Mouse (Mus musculus) ES-CJ7 (cell line): Measurements from ENCODE around the gene Got1.
"Not testable (repeated sequence)": the region's sequence is repeated elsewhere in the genome, so short reads cannot be mapped to it uniquely, and the experiment has no call there.

Experiments used
- DNase-seq: peaks from one replicate; pipeline ENCODE4 v3.0.0; 2011; ENCODE audit warnings: low read depth, low spot score

Gene Got1

DNA sequence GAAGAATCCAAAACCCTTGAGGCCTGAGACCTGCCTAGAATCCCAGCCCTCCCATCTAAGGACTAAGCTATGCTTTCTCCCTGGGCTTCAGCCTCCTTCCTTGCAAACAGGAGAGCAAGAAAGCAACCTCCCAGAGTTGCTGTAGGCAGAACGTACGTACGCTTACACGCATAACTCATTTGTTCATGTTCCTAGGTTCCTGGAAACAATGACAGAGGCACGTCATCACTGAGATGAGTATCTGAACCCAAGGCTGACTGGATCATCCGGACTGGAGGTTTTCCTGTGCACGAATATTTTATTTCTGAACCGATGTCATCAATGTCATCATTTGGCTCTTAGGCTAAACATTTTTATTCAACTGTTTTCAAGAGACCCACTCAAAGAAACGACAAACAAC lies 2.4 kb downstream of the Got1 start:
- no peak for DNase-seq

GRCm38 (mm10) chr19:43521362-43521761 lies 3.0 kb downstream of the Got1 start:
- no peak for DNase-seq

DNA sequence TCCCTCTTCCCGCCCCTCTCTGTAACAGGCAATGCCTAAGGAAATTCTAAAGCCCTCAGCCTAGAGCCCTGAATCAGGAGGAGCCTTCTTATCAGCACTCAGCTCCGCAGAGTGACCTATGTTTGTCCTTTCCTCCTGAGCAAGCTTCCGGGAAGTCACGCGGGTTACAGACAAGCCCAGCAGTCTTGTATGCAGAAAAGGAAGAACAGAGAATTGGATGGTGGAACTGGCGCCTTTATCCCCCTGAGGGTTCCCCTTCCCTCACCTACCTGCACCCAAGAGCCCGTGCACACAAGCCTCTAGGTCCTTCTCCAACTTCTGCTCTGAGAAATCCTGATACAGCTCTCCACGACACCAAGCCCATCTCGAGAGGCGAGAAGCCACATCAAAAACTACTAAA lies 4.0 kb downstream of the Got1 start:
- peak; percentile 91 for DNase-seq

- no peak for DNase-seq
These were observed 5.2 kb downstream of the Got1 start for GRCm38 (mm10) chr19:43519226-43519625.

GRCm38 (mm10) chr19:43518261-43518660 lies 6.1 kb downstream of the Got1 start:
- DNase-seq = no peak

- DNase-seq = no peak
These were observed 6.6 kb downstream of the Got1 start for GRCm38 (mm10) chr19:43517808-43518207.

GRCm38 (mm10) chr19:43517320-43517719 lies 7.1 kb downstream of the Got1 start:
- no peak for DNase-seq

- DNase-seq = no peak
These were observed 7.9 kb downstream of the Got1 start for GRCm38 (mm10) chr19:43516397-43517035.

GRCm38 (mm10) chr19:43515668-43516396 lies 8.6 kb downstream of the Got1 start:
- peak; percentile 50 for DNase-seq

- DNase-seq = no peak
These were observed 10.5 kb downstream of the Got1 start for GRCm38 (mm10) chr19:43513874-43514273.

GRCm38 (mm10) chr19:43511621-43512620 lies 12.5 kb downstream of the Got1 start:
- no peak for DNase-seq

GRCm38 (mm10) chr19:43510436-43511220 lies 13.8 kb downstream of the Got1 start:
- DNase-seq = peak; percentile 51

DNA sequence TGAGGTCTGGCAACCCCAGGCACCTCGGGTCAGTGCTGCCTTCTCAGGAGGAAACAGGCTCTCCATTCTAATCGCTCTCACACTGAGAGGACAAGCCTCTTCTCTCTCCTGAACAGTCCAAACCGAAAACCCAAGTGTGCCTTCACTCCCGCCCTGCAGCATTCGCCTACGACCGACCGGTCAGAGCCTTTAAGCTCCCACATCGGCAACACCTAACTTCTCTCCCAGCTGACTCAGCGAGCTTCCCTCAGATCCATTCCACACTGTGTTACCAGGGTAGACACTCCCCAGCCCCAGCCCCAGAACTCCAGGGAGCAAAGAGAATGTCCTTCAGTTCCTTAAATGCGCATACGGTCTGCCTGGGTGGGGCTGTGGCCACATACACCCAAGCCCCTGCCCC lies 19.0 kb downstream of the Got1 start:
- DNase-seq = peak; percentile 75

DNA sequence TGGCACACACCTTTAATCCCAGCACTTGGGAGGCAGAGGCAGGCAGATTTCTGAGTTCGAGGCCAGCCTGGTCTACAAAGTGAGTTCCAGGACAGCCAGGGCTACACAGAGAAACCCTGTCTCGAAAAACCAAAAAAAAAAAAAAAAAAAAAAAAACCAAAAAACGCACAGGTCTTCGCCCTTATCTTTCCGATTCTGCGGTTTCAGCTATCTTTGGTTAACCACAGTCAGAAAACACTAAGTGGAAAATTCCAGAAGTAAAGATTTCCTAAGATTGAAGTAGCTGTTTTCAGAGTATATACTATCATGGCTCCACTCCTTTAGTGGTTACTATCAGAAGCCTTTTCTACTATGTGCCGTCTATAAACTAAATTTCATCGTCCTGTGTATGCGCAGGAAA lies 20.8 kb downstream of the Got1 start:
- DNase-seq = not testable (repeated sequence)

DNA sequence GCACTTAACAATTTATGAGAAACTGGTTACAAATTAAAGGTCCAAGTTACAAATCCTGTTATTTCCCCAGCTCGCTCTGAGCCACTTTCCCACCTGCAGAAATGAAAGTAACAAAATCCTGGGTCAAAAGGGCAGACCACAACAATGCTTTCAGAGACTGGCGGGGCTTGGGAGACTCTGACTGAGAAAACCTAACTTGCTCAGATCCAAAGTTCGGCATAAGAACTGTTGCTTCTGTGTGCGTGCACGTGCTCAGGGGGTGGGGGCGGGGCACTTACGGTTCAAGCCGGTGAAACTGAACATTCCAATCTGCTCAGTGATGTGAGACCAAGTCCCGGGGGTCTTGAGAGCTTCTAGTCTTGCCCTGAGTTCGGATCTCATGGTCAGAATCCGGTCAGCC lies 21.8 kb downstream of the Got1 start:
- peak; percentile 58 for DNase-seq

- peak; percentile 93 for DNase-seq
These were observed 25.5 kb downstream of the Got1 start for GRCm38 (mm10) chr19:43498874-43499273.

DNA sequence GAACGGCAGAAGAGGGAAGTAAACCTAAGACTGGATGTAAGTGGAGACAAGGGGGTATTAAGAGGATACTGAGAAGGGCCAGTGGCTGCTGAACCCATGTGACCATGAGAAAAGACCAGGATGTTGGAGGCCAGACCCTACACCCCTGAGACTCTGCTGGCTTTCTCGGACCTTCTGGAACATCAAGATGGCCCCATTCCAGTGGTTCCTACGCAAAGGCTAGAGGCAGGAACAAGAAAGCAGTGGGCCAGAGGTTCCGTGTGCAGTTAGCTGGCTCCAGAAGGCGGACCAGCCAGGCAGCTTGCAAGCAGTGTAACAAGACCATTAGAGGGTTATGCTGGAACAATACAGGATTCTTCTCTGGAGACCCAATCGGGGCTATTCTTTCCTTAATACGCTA lies 27.0 kb downstream of the Got1 start:
- no peak for DNase-seq

- DNase-seq = peak; percentile 82
These were observed 28.6 kb downstream of the Got1 start for GRCm38 (mm10) chr19:43495846-43496245.

GRCm38 (mm10) chr19:43494914-43495313 lies 29.5 kb downstream of the Got1 start:
- no peak for DNase-seq

DNA sequence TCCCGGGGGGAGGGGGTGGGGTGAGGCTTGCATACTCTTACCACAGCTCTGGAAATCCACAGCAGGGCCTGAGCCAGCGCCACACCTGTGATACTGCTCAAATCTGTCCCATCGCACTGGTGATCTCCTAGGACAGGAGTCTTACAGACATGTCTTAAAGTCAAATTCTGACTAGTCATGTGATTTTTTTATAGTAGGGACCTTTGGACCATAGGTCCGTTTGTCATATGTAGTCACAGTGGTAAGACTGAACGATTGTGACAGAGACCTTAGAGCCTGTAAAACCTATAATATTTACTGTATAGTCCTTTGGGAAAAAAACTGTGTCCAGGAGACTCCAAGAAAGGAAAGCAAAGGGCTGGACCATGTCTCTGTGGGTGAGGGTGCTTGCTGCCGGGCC lies 30.5 kb downstream of the Got1 start:
- no peak for DNase-seq

DNA sequence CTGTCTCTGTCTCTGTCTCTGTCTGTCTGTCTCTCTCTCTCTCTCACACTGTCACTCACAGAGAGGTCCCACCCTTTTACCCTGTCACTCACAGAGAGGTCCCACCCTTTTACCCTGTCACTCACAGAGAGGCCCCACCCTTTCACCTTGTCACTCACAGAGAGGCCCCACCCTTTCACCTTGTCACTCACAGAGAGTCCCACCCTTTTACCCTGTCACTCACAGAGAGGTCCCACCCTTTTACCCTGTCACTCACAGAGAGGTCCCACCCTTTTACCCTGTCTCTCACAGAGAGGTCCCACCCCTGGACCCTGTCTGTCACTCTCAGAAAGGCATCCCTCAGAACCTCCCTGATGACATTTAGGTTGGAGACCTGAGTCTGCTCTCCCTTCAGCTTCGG lies 31.1 kb downstream of the Got1 start:
- peak; percentile 76 for DNase-seq
